Mouse (Mus musculus): ENCODE measurements around the gene Sez6l2. TPM values are rescaled to one million over a fixed set of nuclear protein-coding genes. Genes with fewer than 3 reads are reported as not detected.
A peak's percentile ranks its signal among the peaks of the same experiment; 100 is the strongest.

Gene Sez6l2
- total and polyA plus RNA-seq, 3 experiments, result 0.22 to 8.0 (median 0.34) TPM

GRCm38 (mm10) chr7:127007313-127008024, 57.1 kb downstream of the Sez6l2 start:
- H3K27me3 ChIP-seq (ENCODE audit: insufficient read depth, low read length), result no peaks in the 10 kb centered on the region
- ATAC-seq (ENCODE audit: extremely low read depth, insufficient number of reproducible peaks, low FRiP score, poor library complexity, severe bottlenecking), result no peak
- no peak for TF ChIP-seq POLR2AphosphoS5 (IDR thresholded peaks at IDR 0.05; ENCODE audit: insufficient replicate concordance, low read depth, low read length)
- TF ChIP-seq GATA1 (IDR thresholded peaks at IDR 0.05; ENCODE audit: borderline replicate concordance, low read length), result no peak
- no peak for TF ChIP-seq TAL1 (conservative IDR thresholded peaks at IDR 0.05; ENCODE audit: low read depth, low read length)
- TF ChIP-seq CTCF (IDR thresholded peaks at IDR 0.05; ENCODE audit: low read depth, low read length), result no peak
- TF ChIP-seq GATA2 (IDR thresholded peaks at IDR 0.05; ENCODE audit: borderline replicate concordance, low read depth, low read length), result no peak
- H3K9me3 ChIP-seq (replicated peaks), result no peaks in the 10 kb centered on the region
- no peak overlapping the region for H3K4me3 ChIP-seq (ENCODE audit: low read depth, low read length)
- peaks cover 38% of the 10 kb centered on the region for H3K36me3 ChIP-seq (replicated peaks)
- no peak for DNase-seq (ENCODE audit: low spot score)
- H3K4me1 ChIP-seq (ENCODE audit: insufficient read depth, low read depth, low read length), result peaks cover 61% of the 10 kb centered on the region

GRCm38 (mm10) chr7:127008239-127009019, 58.1 kb downstream of the Sez6l2 start:
- peak; percentile 86 for DNase-seq (ENCODE audit: low spot score)
- H3K9me3 ChIP-seq (replicated peaks), result no peaks in the 10 kb centered on the region
- peak overlapping the region; percentile 42; the same call in 1 of the 2 replicates for H3K4me3 ChIP-seq (ENCODE audit: low read depth, low read length)
- peaks cover 47% of the 10 kb centered on the region for H3K36me3 ChIP-seq (replicated peaks)
- no peak for TF ChIP-seq POLR2AphosphoS5 (IDR thresholded peaks at IDR 0.05; ENCODE audit: insufficient replicate concordance, low read depth, low read length)
- TF ChIP-seq GATA1 (IDR thresholded peaks at IDR 0.05; ENCODE audit: borderline replicate concordance, low read length), result no peak
- TF ChIP-seq CTCF (IDR thresholded peaks at IDR 0.05; ENCODE audit: low read depth, low read length), result no peak
- no peak for TF ChIP-seq GATA2 (IDR thresholded peaks at IDR 0.05; ENCODE audit: borderline replicate concordance, low read depth, low read length)
- no peak for TF ChIP-seq TAL1 (conservative IDR thresholded peaks at IDR 0.05; ENCODE audit: low read depth, low read length)
- peaks cover 66% of the 10 kb centered on the region for H3K4me1 ChIP-seq (ENCODE audit: insufficient read depth, low read depth, low read length)
- H3K27me3 ChIP-seq (ENCODE audit: insufficient read depth, low read length), result no peaks in the 10 kb centered on the region
- peak; percentile 95 for ATAC-seq (ENCODE audit: extremely low read depth, insufficient number of reproducible peaks, low FRiP score, poor library complexity, severe bottlenecking)

GRCm38 (mm10) chr7:127009307-127010085, 59.1 kb downstream of the Sez6l2 start:
- Histone ChIP-seq H3K4me1 (ENCODE audit: insufficient read depth, low read depth, low read length) (peaks cover 75% of the 10 kb centered on the region), H3K9me3 (replicated peaks) (no peaks in the 10 kb centered on the region), H3K36me3 (replicated peaks) (peaks cover 58% of the 10 kb centered on the region), H3K27me3 (ENCODE audit: insufficient read depth, low read length) (no peaks in the 10 kb centered on the region), H3K4me3 (ENCODE audit: low read depth, low read length) (peak overlapping the region; percentile 0; the same call in 1 of the 2 replicates)
- DNase-seq (ENCODE audit: low spot score) (no peak), ATAC-seq (ENCODE audit: extremely low read depth, insufficient number of reproducible peaks, low FRiP score, poor library complexity, severe bottlenecking) (no peak)
- TF ChIP-seq GATA2 (IDR thresholded peaks at IDR 0.05; ENCODE audit: borderline replicate concordance, low read depth, low read length) (no peak), GATA1 (IDR thresholded peaks at IDR 0.05; ENCODE audit: borderline replicate concordance, low read length) (no peak), POLR2AphosphoS5 (IDR thresholded peaks at IDR 0.05; ENCODE audit: insufficient replicate concordance, low read depth, low read length) (no peak), CTCF (IDR thresholded peaks at IDR 0.05; ENCODE audit: low read depth, low read length) (no peak), TAL1 (conservative IDR thresholded peaks at IDR 0.05; ENCODE audit: low read depth, low read length) (no peak)

- Histone ChIP-seq H3K4me1 (ENCODE audit: insufficient read depth, low read depth, low read length) (peaks cover 87% of the 10 kb centered on the region), H3K36me3 (replicated peaks) (peaks cover 71% of the 10 kb centered on the region), H3K9me3 (replicated peaks) (no peaks in the 10 kb centered on the region), H3K27me3 (ENCODE audit: insufficient read depth, low read length) (no peaks in the 10 kb centered on the region), H3K4me3 (ENCODE audit: low read depth, low read length) (no peak overlapping the region)
- no peak for DNase-seq (ENCODE audit: low spot score)
- no peak for ATAC-seq (ENCODE audit: extremely low read depth, insufficient number of reproducible peaks, low FRiP score, poor library complexity, severe bottlenecking)
- no peak for TF ChIP-seq GATA1 (IDR thresholded peaks at IDR 0.05; ENCODE audit: borderline replicate concordance, low read length)
- no peak for TF ChIP-seq POLR2AphosphoS5 (IDR thresholded peaks at IDR 0.05; ENCODE audit: insufficient replicate concordance, low read depth, low read length)
- TF ChIP-seq CTCF (IDR thresholded peaks at IDR 0.05; ENCODE audit: low read depth, low read length), result no peak
- no peak for TF ChIP-seq GATA2 (IDR thresholded peaks at IDR 0.05; ENCODE audit: borderline replicate concordance, low read depth, low read length)
- TF ChIP-seq TAL1 (conservative IDR thresholded peaks at IDR 0.05; ENCODE audit: low read depth, low read length), result no peak
Measured at GRCm38 (mm10) chr7:127011051-127011450, 60.7 kb downstream of the Sez6l2 start.

GRCm38 (mm10) chr7:127011717-127012116, 61.4 kb downstream of the Sez6l2 start:
- TF ChIP-seq GATA1 (IDR thresholded peaks at IDR 0.05; ENCODE audit: borderline replicate concordance, low read length) (no peak), POLR2AphosphoS5 (IDR thresholded peaks at IDR 0.05; ENCODE audit: insufficient replicate concordance, low read depth, low read length) (no peak), TAL1 (conservative IDR thresholded peaks at IDR 0.05; ENCODE audit: low read depth, low read length) (no peak), GATA2 (IDR thresholded peaks at IDR 0.05; ENCODE audit: borderline replicate concordance, low read depth, low read length) (no peak), CTCF (IDR thresholded peaks at IDR 0.05; ENCODE audit: low read depth, low read length) (no peak)
- Histone ChIP-seq H3K36me3 (replicated peaks) (peaks cover 71% of the 10 kb centered on the region), H3K9me3 (replicated peaks) (no peaks in the 10 kb centered on the region), H3K27me3 (ENCODE audit: insufficient read depth, low read length) (no peaks in the 10 kb centered on the region), H3K4me3 (ENCODE audit: low read depth, low read length) (no peak overlapping the region), H3K4me1 (ENCODE audit: insufficient read depth, low read depth, low read length) (peaks cover 92% of the 10 kb centered on the region)
- DNase-seq (ENCODE audit: low spot score) (no peak), ATAC-seq (ENCODE audit: extremely low read depth, insufficient number of reproducible peaks, low FRiP score, poor library complexity, severe bottlenecking) (no peak)

All from G1E (cell line).